Mouse (Mus musculus) ES-Bruce4 (cell line): Measurements from ENCODE around the gene Cfhr2. TPM values are rescaled to one million over a fixed set of nuclear protein-coding genes. Genes with fewer than 3 reads are reported as not detected.

Source experiments
- H3K27ac ChIP-seq: 2 replicates; pipeline ENCODE4 v1.5.1; 2012; ENCODE audit warnings: low read length, inconsistent platforms; ENCODE audit not compliant: insufficient read depth
- H3K27me3 ChIP-seq: 2 replicates; pipeline ENCODE4 v1.6.1; 2012; ENCODE audit warnings: mild to moderate bottlenecking, low read length, inconsistent platforms; ENCODE audit not compliant: control insufficient read depth, poor library complexity, insufficient read depth, severe bottlenecking
- H3K36me3 ChIP-seq: 2 replicates; pipeline ENCODE4 v1.6.1; 2012; ENCODE audit warnings: inconsistent platforms, mild to moderate bottlenecking, low read length, moderate library complexity; ENCODE audit not compliant: control insufficient read depth, poor library complexity, insufficient read depth, severe bottlenecking
- H3K4me1 ChIP-seq: one replicate; pipeline ENCODE4 v1.8.1; 2011; ENCODE audit warnings: low read length; ENCODE audit not compliant: control insufficient read depth, insufficient read depth
- H3K4me3 ChIP-seq: 2 replicates; pipeline ENCODE4 v1.5.1; 2011; ENCODE audit warnings: low read depth, mild to moderate bottlenecking, low read length
- H3K9ac ChIP-seq: 2 replicates; pipeline ENCODE4 v1.6.1; 2012; ENCODE audit warnings: low read depth, mild to moderate bottlenecking, inconsistent platforms; ENCODE audit not compliant: poor library complexity, severe bottlenecking
- H3K9me3 ChIP-seq: replicated peaks from 2 replicates; pipeline ENCODE4 v1.6.1; 2012; ENCODE audit warnings: mild to moderate bottlenecking, low read length, inconsistent platforms; ENCODE audit not compliant: control insufficient read depth, poor library complexity, insufficient read depth, severe bottlenecking
- CTCF ChIP-seq: IDR thresholded peaks from one replicate; pipeline ENCODE4 v1.8.1; 2011; ENCODE audit warnings: low read depth, low read length
- EP300 ChIP-seq: IDR thresholded peaks from 2 replicates; pipeline ENCODE4 v1.6.1; 2011; ENCODE audit warnings: low read depth, low read length; ENCODE audit not compliant: insufficient read depth
- POLR2A ChIP-seq: IDR thresholded peaks from one replicate; pipeline ENCODE4 v1.8.1; 2011; ENCODE audit warnings: low read length; ENCODE audit not compliant: insufficient read depth
- polyA plus RNA-seq: library from polyadenylated mRNA; stranded (reverse); fragments of >200 nt; gene quantifications from 2 replicates; pipeline ENCODE4 v1.2.4, GENCODE M21; 2011; ENCODE audit warnings: low read depth; ENCODE audit not compliant: missing spikeins, insufficient read depth, insufficient read length

Gene Cfhr2
- not detected in 2 replicates for polyA plus RNA-seq

DNA sequence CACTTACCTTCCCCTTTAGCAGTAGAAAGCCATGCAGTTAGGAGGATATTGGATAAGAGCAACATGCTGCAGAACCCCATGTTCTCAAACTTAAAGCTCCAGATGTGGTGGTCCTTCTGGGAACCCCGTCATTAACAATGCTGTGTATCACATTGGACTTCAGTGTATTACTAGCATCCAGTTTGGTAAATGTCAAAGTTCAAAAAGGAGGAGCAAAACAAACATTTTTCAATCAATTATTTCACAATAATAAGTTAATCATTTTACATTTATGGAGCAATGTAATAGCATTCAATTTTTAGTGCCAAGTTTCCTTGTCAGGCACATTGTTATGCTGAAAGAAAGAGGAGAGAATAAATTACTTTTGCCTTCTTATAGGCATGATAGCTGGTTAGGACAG, at the start of gene Cfhr2:
Cfhr2 (minus strand) TSS at position 155 of the 400 bp plus-strand sequence.
- Histone ChIP-seq H3K27me3 (no peaks in the 10 kb centered on the region), H3K4me3 (no peak within 1 kb of the TSS), H3K27ac (no peak within 1 kb of the TSS), H3K9ac (no peak within 1 kb of the TSS), H3K9me3 (no peaks in the 10 kb centered on the region), H3K4me1 (no peaks in the 10 kb centered on the region), H3K36me3 (no peaks in the 10 kb centered on the region)
- TF ChIP-seq EP300 (no peak), CTCF (no peak), POLR2A (no peak)

DNA sequence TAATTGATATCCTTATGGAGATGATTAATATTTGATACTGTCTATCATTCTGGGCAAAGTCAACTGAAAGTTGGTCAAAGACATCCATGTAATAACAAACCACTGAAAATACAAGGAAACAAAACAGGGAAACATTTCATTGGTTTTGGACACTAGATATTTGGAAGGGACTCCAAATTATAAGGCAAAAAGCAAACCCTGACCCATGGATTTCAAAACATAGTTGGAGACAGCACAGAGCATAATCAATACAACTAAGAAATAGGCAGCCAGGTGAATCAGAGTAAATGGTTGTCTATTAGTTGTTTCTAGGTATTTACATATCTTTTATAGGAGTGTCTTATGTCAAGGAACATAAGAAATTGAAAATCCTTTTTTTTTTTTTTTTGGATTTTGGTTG, 5.2 kb upstream of the Cfhr2 start:
- Histone ChIP-seq H3K4me3 (no peak overlapping the region), H3K27me3 (no peaks in the 10 kb centered on the region), H3K27ac (no peak overlapping the region), H3K4me1 (no peaks in the 10 kb centered on the region), H3K9ac (no peak overlapping the region), H3K36me3 (no peaks in the 10 kb centered on the region), H3K9me3 (no peaks in the 10 kb centered on the region)
- TF ChIP-seq EP300 (no peak), CTCF (no peak)

DNA sequence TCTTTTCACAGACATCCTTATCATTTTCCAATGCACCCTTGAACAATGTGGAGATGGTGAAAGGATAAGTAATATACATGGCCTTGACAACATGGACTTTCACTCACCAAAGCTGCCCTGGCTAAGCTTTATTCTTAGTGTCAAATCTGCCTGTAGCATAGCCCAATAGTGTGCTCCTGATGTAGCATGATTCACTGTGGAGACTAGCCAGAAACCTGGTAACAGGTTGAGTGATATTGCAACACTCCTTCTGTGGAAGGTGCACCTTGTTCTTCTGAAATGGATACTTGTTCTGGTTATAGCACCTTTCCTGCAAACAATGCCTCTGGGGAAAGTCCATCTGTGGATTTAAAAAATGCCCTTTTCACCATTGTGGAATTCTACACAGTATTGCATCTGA, 1.7 kb upstream of the Cfhr2 start:
- Histone ChIP-seq H3K27me3 (no peaks in the 10 kb centered on the region), H3K9me3 (no peaks in the 10 kb centered on the region), H3K36me3 (no peaks in the 10 kb centered on the region), H3K4me3 (no peak overlapping the region), H3K27ac (no peak overlapping the region), H3K4me1 (no peaks in the 10 kb centered on the region), H3K9ac (no peak overlapping the region)
- no peak for TF ChIP-seq CTCF

DNA sequence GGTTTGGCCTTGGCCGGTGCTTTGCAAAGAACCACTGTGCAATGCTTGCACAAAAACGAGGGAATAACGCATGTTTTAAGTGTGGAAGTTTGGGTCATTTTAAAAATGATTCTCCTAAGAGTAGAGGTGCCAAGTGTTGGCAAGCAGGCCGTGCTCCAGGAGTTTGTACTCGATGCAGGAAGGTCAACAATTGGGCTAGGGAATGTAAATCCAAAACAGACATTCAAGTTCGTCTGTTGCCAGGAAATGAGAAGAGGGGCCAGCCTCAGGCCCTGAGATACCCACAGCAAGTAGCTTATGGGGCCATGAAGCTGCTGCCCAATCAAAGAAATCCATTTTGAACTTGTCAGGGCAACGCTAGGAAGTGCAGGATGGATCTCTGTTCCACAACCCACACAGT, 18.8 kb downstream of the Cfhr2 start:
- Histone ChIP-seq H3K9me3 (peaks cover 15% of the 10 kb centered on the region), H3K36me3 (no peaks in the 10 kb centered on the region), H3K9ac (no peak overlapping the region), H3K27me3 (no peaks in the 10 kb centered on the region), H3K27ac (no peak overlapping the region), H3K4me3 (no peak overlapping the region), H3K4me1 (no peaks in the 10 kb centered on the region)
- no peak for TF ChIP-seq CTCF
- no peak for TF ChIP-seq POLR2A
- TF ChIP-seq EP300 = no peak

DNA sequence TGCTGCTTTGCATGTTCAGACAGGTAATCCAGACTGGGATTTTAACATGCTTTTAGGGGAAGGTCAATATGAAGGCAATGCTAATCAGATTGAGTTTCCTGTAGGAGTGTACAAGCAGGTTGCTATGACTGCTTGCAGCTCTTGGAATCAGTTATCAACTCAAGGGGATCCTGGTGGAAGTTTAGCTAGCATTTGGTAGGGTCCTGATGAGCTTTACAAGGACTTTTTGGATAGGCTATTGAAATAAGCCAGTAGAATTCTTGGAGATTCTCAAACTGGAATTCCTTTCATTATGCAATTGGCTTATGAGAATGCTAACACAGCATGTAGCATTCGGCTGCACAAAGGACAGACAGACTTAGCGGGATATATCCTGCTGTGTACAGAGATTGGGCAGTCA, 19.2 kb downstream of the Cfhr2 start:
- H3K27me3 ChIP-seq = no peaks in the 10 kb centered on the region
- H3K27ac ChIP-seq = no peak overlapping the region
- TF ChIP-seq EP300 = no peak
- TF ChIP-seq CTCF = no peak
- no peak for TF ChIP-seq POLR2A
- no peaks in the 10 kb centered on the region for H3K36me3 ChIP-seq
- no peak overlapping the region for H3K4me3 ChIP-seq
- no peaks in the 10 kb centered on the region for H3K4me1 ChIP-seq
- H3K9me3 ChIP-seq = peaks cover 15% of the 10 kb centered on the region
- H3K9ac ChIP-seq = no peak overlapping the region

DNA sequence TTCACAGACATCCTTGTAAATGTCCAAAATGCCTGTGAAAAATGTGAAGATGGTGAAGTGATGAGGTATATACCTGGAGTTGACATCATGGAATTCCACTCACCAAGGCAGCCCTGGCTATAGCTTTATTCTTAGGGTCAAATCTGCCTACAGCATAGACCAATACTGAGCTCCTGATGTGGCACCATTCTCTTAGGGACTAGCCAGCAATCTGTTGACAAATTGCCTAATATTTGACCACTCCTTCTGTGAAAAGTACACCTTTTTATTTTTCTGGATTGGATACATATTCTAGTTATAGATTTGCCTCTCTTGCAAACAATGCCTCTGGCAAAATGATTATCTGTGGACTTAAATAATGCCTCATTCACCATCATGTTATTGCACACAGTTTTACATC, 49.9 kb downstream of the Cfhr2 start:
- TF ChIP-seq CTCF (no peak), POLR2A (no peak), EP300 (no peak)
- Histone ChIP-seq H3K27me3 (no peaks in the 10 kb centered on the region), H3K9me3 (no peaks in the 10 kb centered on the region), H3K4me3 (no peak overlapping the region), H3K27ac (no peak overlapping the region), H3K9ac (no peak overlapping the region), H3K36me3 (no peaks in the 10 kb centered on the region), H3K4me1 (no peaks in the 10 kb centered on the region)
